In genomic region chr3:116713031-116713430, GRCm38 (mm10) we compare ENCODE assay signal across 10 mouse cellular contexts. TPM values are rescaled to one million over a fixed set of nuclear protein-coding genes. Genes with fewer than 3 reads are reported as not detected.
DNase-seq lines count a peak whose midpoint lies in the region; ATAC-seq lines count a peak whose summit lies in the region.
"Had no signal": no experiment of that assay in that cellular context is flagged by ENCODE, and none has a peak within 500 bp of the region (broad histone marks: within the 10 kb centered on the region; RNA-seq: fewer than 3 reads in every experiment).

No protein-coding gene starts in this region.

- H3K4me1 ChIP-seq in embryonic facial prominence, embryonic 13.5 days = peaks cover 8% of the 10 kb centered on the region
- peaks cover 12% of the 10 kb centered on the region for H3K4me1 ChIP-seq in intestine, embryonic 16.5 days (ENCODE audit: control insufficient read depth, insufficient read depth, low read length)
- H3K4me1 ChIP-seq in midbrain, embryonic 14.5 days (ENCODE audit: control insufficient read depth, insufficient read depth, low read length) = peaks cover 8% of the 10 kb centered on the region; the same call in 1 of the 2 replicates

- no peak for ATAC-seq in embryonic facial prominence, embryonic 13.5 days (ENCODE audit: insufficient number of reproducible peaks, insufficient read depth, low FRiP score, low TSS enrichment, low read depth)
- no peak for ATAC-seq in intestine, embryonic 16.5 days
- no peak for ATAC-seq in midbrain, embryonic 14.5 days (ENCODE audit: low FRiP score, low TSS enrichment)

- peak overlapping the region; percentile 93; the same call in 1 of the 2 replicates for H3K9ac ChIP-seq in embryonic facial prominence, embryonic 13.5 days
- H3K9ac ChIP-seq in intestine, embryonic 16.5 days (ENCODE audit: low read depth, low read length) = peak overlapping the region; percentile 97
- H3K9ac ChIP-seq in midbrain, embryonic 14.5 days (replicated peaks; ENCODE audit: low read length) = peak overlapping the region; percentile 93; the same call in 1 of the 2 replicates

- peak overlapping the region; percentile 84 for H3K4me2 ChIP-seq in embryonic facial prominence, embryonic 13.5 days
- peak overlapping the region; percentile 84 for H3K4me2 ChIP-seq in intestine, embryonic 16.5 days (ENCODE audit: low read depth, low read length)
- H3K4me2 ChIP-seq in midbrain, embryonic 14.5 days (ENCODE audit: low read length) = peak overlapping the region; percentile 81

- no peaks in the 10 kb centered on the region for H3K27me3 ChIP-seq in embryonic facial prominence, embryonic 13.5 days
- H3K27me3 ChIP-seq in intestine, embryonic 16.5 days (replicated peaks; ENCODE audit: control insufficient read depth, insufficient read depth, low read length) = no peaks in the 10 kb centered on the region
- H3K27me3 ChIP-seq in midbrain, embryonic 14.5 days (ENCODE audit: control insufficient read depth, insufficient read depth, low read length) = 0 out of 2 replicates have a peak, but pooled peaks cover 4% of the 10 kb centered on the region

- H3K27ac ChIP-seq in embryonic facial prominence, embryonic 13.5 days = no peak overlapping the region
- no peak overlapping the region for H3K27ac ChIP-seq in intestine, embryonic 16.5 days (ENCODE audit: low read length)
- no peak overlapping the region for H3K27ac ChIP-seq in midbrain, embryonic 14.5 days (replicated peaks; ENCODE audit: low read depth, low read length)

- DNase-seq in kidney, adult 8-10 months = peak; percentile 40 to 41
- no peak for DNase-seq in kidney, postnatal 4 days
- DNase-seq in midbrain, embryonic 14.5 days = no peak
- DNase-seq in right cerebral cortex, postnatal 10 days (ENCODE audit: low spot score in 2 of 2) = no peak
- DNase-seq in urinary bladder, adult 18-20 months (ENCODE audit: low spot score in 2 of 2) = no peak
- no peak for DNase-seq in left cerebral cortex, postnatal 36 days (ENCODE audit: low spot score in 2 of 2)
- DNase-seq: gastrocnemius, postnatal 10 days had no signal

- intact Hi-C loops in left cerebral cortex, postnatal 36 days (cut with DNase I) = loop anchor here (5.0 kb wide), 1 partner anchor 51 kb away; the partner anchor contains the start of gene Mfsd14a

- peak overlapping the region; percentile 96 for H3K4me3 ChIP-seq in embryonic facial prominence, embryonic 13.5 days
- H3K4me3 ChIP-seq in intestine, embryonic 16.5 days (ENCODE audit: low read length) = peak overlapping the region; percentile 95
- H3K4me3 ChIP-seq in midbrain, embryonic 14.5 days (replicated peaks; ENCODE audit: low read depth, low read length) = no peak overlapping the region

- H3K9me3 ChIP-seq in embryonic facial prominence, embryonic 13.5 days = no peaks in the 10 kb centered on the region
- no peaks in the 10 kb centered on the region for H3K9me3 ChIP-seq in intestine, embryonic 16.5 days (ENCODE audit: control insufficient read depth, low read length)
- no peaks in the 10 kb centered on the region for H3K9me3 ChIP-seq in midbrain, embryonic 14.5 days (ENCODE audit: control insufficient read depth, low read length)

- no peaks in the 10 kb centered on the region for H3K36me3 ChIP-seq in embryonic facial prominence, embryonic 13.5 days
- no peaks in the 10 kb centered on the region for H3K36me3 ChIP-seq in intestine, embryonic 16.5 days (ENCODE audit: control insufficient read depth, insufficient read depth, low read length)
- H3K36me3 ChIP-seq in midbrain, embryonic 14.5 days (ENCODE audit: control insufficient read depth, insufficient read depth, low read length) = no peaks in the 10 kb centered on the region

- 15% methylated on average over 5 of the region's 5 CpGs for WGBS in embryonic facial prominence, embryonic 13.5 days
- 32% methylated on average over 5 of the region's 5 CpGs for WGBS in intestine, embryonic 16.5 days
- WGBS in midbrain, embryonic 14.5 days = 41% methylated on average over 5 of the region's 5 CpGs

RNA-seq across cellular contexts. Expression of gene Slc35a3, which starts 0.4 kb away (rescaled TPM):
- polyA plus RNA-seq in embryonic facial prominence, embryonic 13.5 days (2015; fragmentation: Nextera tagmentation; extraction: Ambion mirVana) = 8.7 and 10.4 TPM in 2 replicates
- 19.8 and 21.5 TPM in 2 replicates for polyA plus RNA-seq in intestine, embryonic 16.5 days (2015; fragmentation: Nextera tagmentation; extraction: Ambion mirVana)
- polyA plus RNA-seq in midbrain, embryonic 14.5 days (2014; fragmentation: Nextera tagmentation; extraction: Ambion mirVana) = 7.9 and 8.3 TPM in 2 replicates
- 10 to 100 TPM; 12.9 to 13.5 TPM for total RNA-seq in left cerebral cortex, postnatal 36 days (2021)

RNA-seq across cellular contexts. Expression of gene Gm43191, which starts 32.0 kb away (rescaled TPM):
- polyA plus RNA-seq in embryonic facial prominence, embryonic 13.5 days (2015; fragmentation: Nextera tagmentation; extraction: Ambion mirVana) = not detected in 2 replicates
- not detected in 2 replicates for polyA plus RNA-seq in intestine, embryonic 16.5 days (2015; fragmentation: Nextera tagmentation; extraction: Ambion mirVana)
- polyA plus RNA-seq in midbrain, embryonic 14.5 days (2014; fragmentation: Nextera tagmentation; extraction: Ambion mirVana) = not detected in 2 replicates
- not detected for total RNA-seq in left cerebral cortex, postnatal 36 days (2021)
- total RNA-seq: gastrocnemius, postnatal 10 days had no signal
- polyA plus RNA-seq: small intestine, adult 2 months had no signal

RNA-seq across cellular contexts. Expression of gene Mfsd14a, which starts 50.6 kb away (rescaled TPM):
- polyA plus RNA-seq in embryonic facial prominence, embryonic 13.5 days (2015; fragmentation: Nextera tagmentation; extraction: Ambion mirVana) = 78.5 and 80.5 TPM in 2 replicates
- 81.3 TPM in 2 replicates for polyA plus RNA-seq in intestine, embryonic 16.5 days (2015; fragmentation: Nextera tagmentation; extraction: Ambion mirVana)
- 61.4 and 75.5 TPM in 2 replicates for polyA plus RNA-seq in midbrain, embryonic 14.5 days (2014; fragmentation: Nextera tagmentation; extraction: Ambion mirVana)
- total RNA-seq in left cerebral cortex, postnatal 36 days (2021) = 10 to 100 TPM; 55.1 to 55.4 TPM

Comparison
In these comparisons a context has a peak if more than half of its experiments do, and no peak if none do; other contexts are left out.
1. DNase-seq: peak in kidney, adult 8-10 months (2 of 2); none in kidney, postnatal 4 days (0 of 2), midbrain, embryonic 14.5 days (single experiment), right cerebral cortex, postnatal 10 days (0 of 2), urinary bladder, adult 18-20 months (0 of 2) and left cerebral cortex, postnatal 36 days (0 of 2).
2. Peak in every context shown above with its lines, with median percentiles within 50 percentile points of each other: H3K4me2 ChIP-seq and H3K9ac ChIP-seq.